Mouse (Mus musculus) lung, postnatal 0 days (tissue): ENCODE data around the gene Hps4.
A peak's percentile ranks its signal among the peaks of the same experiment; 100 is the strongest.

Experiments used
- CTCF ChIP-seq: IDR thresholded peaks from 2 replicates; pipeline ENCODE4 v1.5.1; 2016; ENCODE audit warnings: antibody characterized with exemption, mild to moderate bottlenecking
- EP300 ChIP-seq: IDR thresholded peaks from 2 replicates; pipeline ENCODE4 v1.6.1; 2016; ENCODE audit warnings: antibody characterized with exemption, mild to moderate bottlenecking, control low read depth

GRCm38 (mm10) chr5:112324637-112325545, 18.0 kb upstream of the Hps4 start:
- no peak for TF ChIP-seq CTCF
- peak; percentile 48 for TF ChIP-seq EP300
